Mouse (Mus musculus): Measurements from ENCODE around the gene Tyro3. TPM values are rescaled to one million over a fixed set of nuclear protein-coding genes. Genes with fewer than 3 reads are reported as not detected.

Gene Tyro3
- 26.4 and 26.7 TPM in 2 replicates for polyA plus RNA-seq (2014; fragmentation: Nextera tagmentation; extraction: Ambion mirVana)

GRCm38 (mm10) chr2:119797279-119797783 is at the start of gene Tyro3:
Gene Tyro3 (plus strand): TSS chr2:119797733.
- WGBS, result 67% methylated on average over 5 of the region's 5 CpGs
- ATAC-seq (ENCODE audit: low FRiP score) (no peak), DNase-seq (ENCODE audit: low spot score) (no peak)
- no peaks in the 10 kb centered on the region for H3K9me3 ChIP-seq (ENCODE audit: control insufficient read depth, low read length)
- H3K27me3 ChIP-seq (ENCODE audit: control insufficient read depth, insufficient read depth, low read length), result peaks cover 16% of the 10 kb centered on the region; the same call in 1 of the 2 replicates
- H3K9ac ChIP-seq, result no peak within 1 kb of the TSS
- no peak within 1 kb of the TSS for H3K27ac ChIP-seq
- no peak within 1 kb of the TSS for H3K4me2 ChIP-seq (replicated peaks)
- H3K4me1 ChIP-seq (replicated peaks; ENCODE audit: control insufficient read depth, insufficient read depth, low read length), result peaks cover 17% of the 10 kb centered on the region; the same call in 1 of the 2 replicates
- no peak within 1 kb of the TSS for H3K4me3 ChIP-seq (replicated peaks; ENCODE audit: low read length)
- H3K36me3 ChIP-seq (replicated peaks; ENCODE audit: control insufficient read depth, insufficient read depth), result no peaks in the 10 kb centered on the region

GRCm38 (mm10) chr2:119749260-119749659 is 48.3 kb upstream of the Tyro3 start:
- DNase-seq (ENCODE audit: low spot score), result no peak
- Histone ChIP-seq H3K36me3 (replicated peaks; ENCODE audit: control insufficient read depth, insufficient read depth) (no peaks in the 10 kb centered on the region), H3K27me3 (ENCODE audit: control insufficient read depth, insufficient read depth, low read length) (peaks cover 34% of the 10 kb centered on the region), H3K4me1 (replicated peaks; ENCODE audit: control insufficient read depth, insufficient read depth, low read length) (peaks cover 1% of the 10 kb centered on the region; the same call in 1 of the 2 replicates), H3K9ac (no peak overlapping the region), H3K4me2 (replicated peaks) (no peak overlapping the region), H3K9me3 (ENCODE audit: control insufficient read depth, low read length) (no peaks in the 10 kb centered on the region), H3K27ac (no peak overlapping the region), H3K4me3 (replicated peaks; ENCODE audit: low read length) (no peak overlapping the region)
- ATAC-seq (ENCODE audit: low FRiP score), result no peak
- 79% methylated on average over 13 of the region's 13 CpGs for WGBS

- 0 out of 2 replicates have a peak, but pooled peaks cover 10% of the 10 kb centered on the region for H3K4me1 ChIP-seq (replicated peaks; ENCODE audit: control insufficient read depth, insufficient read depth, low read length)
- no peak for DNase-seq (ENCODE audit: low spot score)
- no peak; the same call in none of the 2 replicates for ATAC-seq (ENCODE audit: low FRiP score)
- H3K4me2 ChIP-seq (replicated peaks), result peak overlapping the region; percentile 97
- no peaks in the 10 kb centered on the region for H3K9me3 ChIP-seq (ENCODE audit: control insufficient read depth, low read length)
- 2% methylated on average over 29 of the region's 31 CpGs for WGBS
- no peaks in the 10 kb centered on the region for H3K36me3 ChIP-seq (replicated peaks; ENCODE audit: control insufficient read depth, insufficient read depth)
- H3K4me3 ChIP-seq (replicated peaks; ENCODE audit: low read length), result peak overlapping the region; percentile 58
- H3K27ac ChIP-seq, result no peak overlapping the region
- H3K9ac ChIP-seq, result peak overlapping the region; percentile 51
- peaks cover 61% of the 10 kb centered on the region for H3K27me3 ChIP-seq (ENCODE audit: control insufficient read depth, insufficient read depth, low read length)
Measured at GRCm38 (mm10) chr2:119757601-119758100, 39.9 kb upstream of the Tyro3 start.

GRCm38 (mm10) chr2:119758101-119758843 is 39.3 kb upstream of the Tyro3 start:
- DNase-seq (ENCODE audit: low spot score) (no peak), ATAC-seq (ENCODE audit: low FRiP score) (peak; percentile 65)
- H3K4me2 ChIP-seq (replicated peaks), result peak overlapping the region; percentile 97
- H3K4me1 ChIP-seq (replicated peaks; ENCODE audit: control insufficient read depth, insufficient read depth, low read length), result 0 out of 2 replicates have a peak, but pooled peaks cover 10% of the 10 kb centered on the region
- H3K9ac ChIP-seq, result peak overlapping the region; percentile 51
- H3K4me3 ChIP-seq (replicated peaks; ENCODE audit: low read length), result peak overlapping the region; percentile 58
- peaks cover 61% of the 10 kb centered on the region for H3K27me3 ChIP-seq (ENCODE audit: control insufficient read depth, insufficient read depth, low read length)
- H3K36me3 ChIP-seq (replicated peaks; ENCODE audit: control insufficient read depth, insufficient read depth), result no peaks in the 10 kb centered on the region
- WGBS, result under 1% methylated on average over 65 of the region's 77 CpGs
- H3K27ac ChIP-seq, result no peak overlapping the region
- H3K9me3 ChIP-seq (ENCODE audit: control insufficient read depth, low read length), result no peaks in the 10 kb centered on the region

GRCm38 (mm10) chr2:119758844-119759835 is 38.4 kb upstream of the Tyro3 start:
- no peak for ATAC-seq (ENCODE audit: low FRiP score)
- no peak overlapping the region for H3K27ac ChIP-seq
- peaks cover 8% of the 10 kb centered on the region; the same call in 1 of the 2 replicates for H3K36me3 ChIP-seq (replicated peaks; ENCODE audit: control insufficient read depth, insufficient read depth)
- WGBS, result 5% methylated on average over 44 of the region's 44 CpGs
- no peaks in the 10 kb centered on the region for H3K9me3 ChIP-seq (ENCODE audit: control insufficient read depth, low read length)
- 0 out of 2 replicates have a peak, but pooled peaks cover 10% of the 10 kb centered on the region for H3K4me1 ChIP-seq (replicated peaks; ENCODE audit: control insufficient read depth, insufficient read depth, low read length)
- DNase-seq (ENCODE audit: low spot score), result no peak
- peak overlapping the region; percentile 58 for H3K4me3 ChIP-seq (replicated peaks; ENCODE audit: low read length)
- H3K9ac ChIP-seq, result no peak overlapping the region
- H3K4me2 ChIP-seq (replicated peaks), result peak overlapping the region; percentile 97
- H3K27me3 ChIP-seq (ENCODE audit: control insufficient read depth, insufficient read depth, low read length), result peaks cover 58% of the 10 kb centered on the region

- H3K4me3 ChIP-seq (replicated peaks; ENCODE audit: low read length), result no peak within 1 kb of the TSS
- H3K27me3 ChIP-seq (ENCODE audit: control insufficient read depth, insufficient read depth, low read length), result peaks cover 57% of the 10 kb centered on the region
- 0 out of 2 replicates have a peak, but pooled peaks cover 10% of the 10 kb centered on the region for H3K4me1 ChIP-seq (replicated peaks; ENCODE audit: control insufficient read depth, insufficient read depth, low read length)
- no peak within 1 kb of the TSS for H3K9ac ChIP-seq
- peaks cover 15% of the 10 kb centered on the region for H3K36me3 ChIP-seq (replicated peaks; ENCODE audit: control insufficient read depth, insufficient read depth)
- WGBS, result 14% methylated on average over 9 of the region's 9 CpGs
- peak within 1 kb of the TSS; percentile 97; the same call in 1 of the 2 replicates for H3K4me2 ChIP-seq (replicated peaks)
- ATAC-seq (ENCODE audit: low FRiP score) (no peak), DNase-seq (ENCODE audit: low spot score) (no peak)
- no peaks in the 10 kb centered on the region for H3K9me3 ChIP-seq (ENCODE audit: control insufficient read depth, low read length)
- no peak within 1 kb of the TSS for H3K27ac ChIP-seq
Measured at GRCm38 (mm10) chr2:119760251-119760650, 37.3 kb upstream of the Tyro3 start, which contains the start of gene Ltk. Gene Ltk (minus strand): TSS chr2:119760431.

- peaks cover 26% of the 10 kb centered on the region for H3K36me3 ChIP-seq (replicated peaks; ENCODE audit: control insufficient read depth, insufficient read depth)
- 66% methylated on average over 1 of the region's 1 CpGs for WGBS
- H3K27ac ChIP-seq, result no peak overlapping the region
- no peak overlapping the region for H3K4me3 ChIP-seq (replicated peaks; ENCODE audit: low read length)
- DNase-seq (ENCODE audit: low spot score) (no peak), ATAC-seq (ENCODE audit: low FRiP score) (no peak)
- no peak overlapping the region for H3K9ac ChIP-seq
- 0 out of 2 replicates have a peak, but pooled peaks cover 10% of the 10 kb centered on the region for H3K4me1 ChIP-seq (replicated peaks; ENCODE audit: control insufficient read depth, insufficient read depth, low read length)
- H3K27me3 ChIP-seq (ENCODE audit: control insufficient read depth, insufficient read depth, low read length), result peaks cover 43% of the 10 kb centered on the region
- H3K9me3 ChIP-seq (ENCODE audit: control insufficient read depth, low read length), result no peaks in the 10 kb centered on the region
- H3K4me2 ChIP-seq (replicated peaks), result no peak overlapping the region
Measured at GRCm38 (mm10) chr2:119762276-119762675, 35.3 kb upstream of the Tyro3 start.

- Histone ChIP-seq H3K27me3 (ENCODE audit: control insufficient read depth, insufficient read depth, low read length) (peaks cover 27% of the 10 kb centered on the region), H3K9ac (no peak overlapping the region), H3K9me3 (ENCODE audit: control insufficient read depth, low read length) (no peaks in the 10 kb centered on the region), H3K4me1 (replicated peaks; ENCODE audit: control insufficient read depth, insufficient read depth, low read length) (no peaks in the 10 kb centered on the region), H3K4me3 (replicated peaks; ENCODE audit: low read length) (no peak overlapping the region), H3K4me2 (replicated peaks) (no peak overlapping the region), H3K36me3 (replicated peaks; ENCODE audit: control insufficient read depth, insufficient read depth) (peaks cover 36% of the 10 kb centered on the region), H3K27ac (no peak overlapping the region)
- ATAC-seq (ENCODE audit: low FRiP score), result no peak
- WGBS, result 81% methylated on average over 4 of the region's 4 CpGs
- no peak for DNase-seq (ENCODE audit: low spot score)
Measured at GRCm38 (mm10) chr2:119763924-119764323, 33.6 kb upstream of the Tyro3 start.

All from hindbrain, embryonic 14.5 days (tissue).